Mouse (Mus musculus) embryonic fibroblast, embryonic 13.5 days (primary cell): Measurements from ENCODE around the gene H2afz. TPM values are rescaled to one million over a fixed set of nuclear protein-coding genes. Genes with fewer than 3 reads are reported as not detected.

Experiments
- H3K27ac ChIP-seq: 2 replicates; pipeline ENCODE4 v1.5.1; 2012; ENCODE audit warnings: low read length, control low read depth, inconsistent platforms; ENCODE audit not compliant: insufficient read depth
- H3K4me1 ChIP-seq: 2 replicates; pipeline ENCODE4 v1.6.1; 2011; ENCODE audit warnings: low read length; ENCODE audit not compliant: control insufficient read depth, insufficient read depth
- H3K4me3 ChIP-seq: 2 replicates; pipeline ENCODE4 v1.5.1; 2011; ENCODE audit warnings: mild to moderate bottlenecking, control low read depth, low read length; ENCODE audit not compliant: insufficient read depth
- CTCF ChIP-seq: IDR thresholded peaks from 2 replicates; pipeline ENCODE4 v1.5.1; 2011; ENCODE audit warnings: mild to moderate bottlenecking, control low read depth, low read length, moderate library complexity, borderline replicate concordance; ENCODE audit not compliant: insufficient read depth
- POLR2A ChIP-seq: IDR thresholded peaks from 2 replicates; pipeline ENCODE4 v1.6.1; 2011; ENCODE audit warnings: low read depth, mild to moderate bottlenecking, control low read depth, low read length, moderate library complexity
- polyA plus RNA-seq: library from polyadenylated mRNA; stranded (reverse); fragments of >200 nt; gene quantifications from 2 replicates; pipeline ENCODE4 v1.2.4, GENCODE M21; 2011; ENCODE audit warnings: low read depth; ENCODE audit not compliant: missing spikeins, insufficient read length

H2afz gene
- polyA plus RNA-seq, 1 experiment: 311 TPM

DNA sequence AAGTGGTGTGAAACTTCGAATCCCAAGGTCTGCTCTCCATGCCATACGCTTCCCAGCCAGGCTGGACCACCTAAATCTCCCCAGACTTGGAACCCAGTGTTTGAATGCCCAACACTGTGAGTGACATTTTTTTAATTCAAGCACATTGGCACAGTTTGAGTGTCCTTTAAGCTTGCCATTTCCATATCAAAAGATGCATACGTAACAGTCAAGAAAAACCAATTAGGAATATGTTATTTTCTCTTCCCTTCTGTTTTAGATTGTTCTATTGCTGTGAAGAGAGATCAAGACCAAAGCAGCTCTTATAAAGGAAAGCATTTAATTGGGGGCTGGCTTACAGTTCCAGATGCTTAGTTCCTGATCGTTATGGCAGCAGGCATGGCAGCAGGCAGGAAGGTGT, 2.9 kb upstream of the H2afz start:
- Histone ChIP-seq H3K4me3 (no peak overlapping the region), H3K4me1 (0 out of 2 replicates have a peak, but pooled peaks cover 4% of the 10 kb centered on the region), H3K27ac (no peak overlapping the region)
- TF ChIP-seq POLR2A: no peak

- H3K4me3 ChIP-seq: no peak overlapping the region
- no peak overlapping the region for H3K27ac ChIP-seq
- TF ChIP-seq CTCF: no peak
- no peak for TF ChIP-seq POLR2A
- 0 out of 2 replicates have a peak, but pooled peaks cover 4% of the 10 kb centered on the region for H3K4me1 ChIP-seq
These were observed 1.7 kb upstream of the H2afz start for GRCm38 (mm10) chr3:137862600-137862999.

DNA sequence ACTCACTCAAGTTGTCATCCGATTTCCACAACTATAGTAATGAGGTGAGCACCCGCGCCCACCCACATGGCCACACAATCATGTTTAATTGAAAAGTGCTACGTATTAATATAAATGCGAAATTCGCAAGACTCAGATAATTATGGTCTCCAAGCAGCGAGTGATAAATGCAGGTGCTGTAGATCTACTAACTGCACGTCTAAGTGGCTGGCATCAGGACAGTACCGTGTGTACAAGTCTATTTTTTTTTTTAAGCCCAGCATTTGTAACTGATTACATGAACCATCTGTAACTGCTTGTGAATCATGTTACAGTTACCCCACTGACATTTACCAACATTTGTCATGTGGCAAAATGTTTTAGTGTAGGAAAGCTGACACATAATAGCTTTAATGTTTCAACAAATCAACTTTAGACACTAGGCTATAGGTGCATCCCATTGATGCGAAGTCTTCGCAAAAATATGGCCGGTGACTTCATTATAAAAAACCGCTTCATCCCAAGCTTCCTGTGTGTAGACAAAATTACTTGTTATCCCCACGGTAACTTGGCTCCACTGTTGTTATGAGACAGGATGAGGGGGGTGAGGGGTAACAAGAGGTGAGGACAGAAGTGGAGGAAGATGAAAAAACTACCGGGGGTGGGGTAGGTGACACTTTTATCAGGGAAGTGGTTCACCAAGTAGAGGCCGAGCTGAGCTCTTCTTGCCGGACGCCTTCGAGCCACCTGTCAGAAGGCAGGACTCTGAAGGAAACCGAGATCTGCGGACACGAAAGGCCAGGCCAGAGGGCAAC, 760 bp upstream of the H2afz start:
- Histone ChIP-seq H3K4me3 (peak overlapping the region; percentile 78), H3K27ac (peak overlapping the region; percentile 87), H3K4me1 (0 out of 2 replicates have a peak, but pooled peaks cover 4% of the 10 kb centered on the region)
- TF ChIP-seq POLR2A (no peak), CTCF (no peak)

GRCm38 (mm10) chr3:137864988-137865982, 998 bp downstream of the H2afz start:
- TF ChIP-seq POLR2A (0 out of 2 replicates have a peak, but pooled peaks have one; percentile 41), CTCF (peak; percentile 90)
- Histone ChIP-seq H3K4me1 (peaks cover 6% of the 10 kb centered on the region; the same call in 1 of the 2 replicates), H3K27ac (peak overlapping the region; percentile 85), H3K4me3 (peak overlapping the region; percentile 93)

GRCm38 (mm10) chr3:137867133-137867436, 2.8 kb downstream of the H2afz start:
- Histone ChIP-seq H3K27ac (peak overlapping the region; percentile 94), H3K4me1 (peaks cover 2% of the 10 kb centered on the region; the same call in 1 of the 2 replicates), H3K4me3 (peak overlapping the region; percentile 55)
- no peak; the same call in 1 of the 2 replicates for TF ChIP-seq POLR2A
- no peak for TF ChIP-seq CTCF

- H3K4me1 ChIP-seq: peaks cover 2% of the 10 kb centered on the region; the same call in 1 of the 2 replicates
- peak; percentile 61 for TF ChIP-seq POLR2A
- TF ChIP-seq CTCF: no peak
- H3K4me3 ChIP-seq: peak within 1 kb of the TSS; percentile 89
- peak within 1 kb of the TSS; percentile 94 for H3K27ac ChIP-seq
These were observed 3.3 kb downstream of the H2afz start, which contains the start of gene Dnajb14 for GRCm38 (mm10) chr3:137867437-137868093. TSS of gene Dnajb14 (plus strand) at chr3:137867675.

DNA sequence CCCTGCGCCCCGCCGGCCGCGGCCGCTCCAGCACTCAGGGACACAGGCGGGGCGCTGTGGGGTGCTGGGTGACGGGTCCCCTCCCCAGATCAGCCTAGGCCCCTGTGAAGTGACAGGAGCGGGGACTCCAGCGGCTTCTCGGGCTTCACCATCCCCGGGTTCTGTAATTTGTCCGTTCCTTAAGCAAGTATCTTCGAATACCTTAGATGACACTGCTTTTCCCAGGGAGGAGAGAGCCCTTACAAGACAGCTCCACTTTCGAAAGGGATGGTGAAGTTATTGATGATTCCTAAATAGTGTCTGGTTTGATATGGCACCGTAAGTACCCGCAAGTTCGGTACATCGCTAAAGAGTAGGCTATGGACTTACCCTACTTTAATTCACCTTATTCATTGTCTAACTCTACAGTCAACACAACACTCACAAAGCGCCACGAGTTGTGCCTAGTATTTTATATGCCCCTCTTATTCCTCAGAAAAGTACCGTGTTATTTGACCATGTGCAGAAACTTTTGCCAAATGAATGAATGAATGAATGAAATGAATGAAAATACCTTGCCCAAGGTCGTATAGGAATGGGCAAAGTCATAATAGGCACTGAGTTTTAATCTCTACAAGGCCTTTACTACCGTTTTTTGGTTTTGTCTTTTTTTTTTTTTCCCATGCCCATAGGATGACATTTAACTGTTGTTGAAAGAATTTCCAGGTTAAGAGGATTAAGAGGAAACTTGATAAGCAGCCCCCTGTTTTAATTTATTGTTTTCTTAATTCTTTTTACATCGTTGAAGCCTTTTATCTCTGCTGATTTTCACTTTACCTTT, 4.0 kb downstream of the H2afz start:
- no peak for TF ChIP-seq CTCF
- no peak for TF ChIP-seq POLR2A
- Histone ChIP-seq H3K27ac (peak overlapping the region; percentile 71), H3K4me3 (peak overlapping the region; percentile 89), H3K4me1 (peaks cover 2% of the 10 kb centered on the region; the same call in 1 of the 2 replicates)

DNA sequence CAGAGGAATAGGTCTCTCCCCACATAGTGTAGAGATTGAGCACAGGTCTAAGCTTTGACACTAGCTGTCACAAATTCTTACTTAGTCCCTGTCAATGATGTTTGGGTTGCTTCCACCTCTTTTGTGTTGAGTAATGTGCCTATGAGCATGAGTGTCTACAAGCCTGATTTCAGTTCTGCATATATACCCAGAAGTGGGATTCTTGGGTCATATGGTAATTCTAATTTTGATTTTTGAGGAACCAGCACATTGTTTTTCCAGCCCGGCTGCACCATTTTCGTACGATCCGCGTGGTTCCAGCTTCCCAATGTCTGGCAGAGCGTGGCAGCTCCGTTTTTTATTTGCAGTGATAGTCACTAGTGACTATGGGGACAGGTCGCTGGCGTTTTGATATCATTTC, 5.1 kb downstream of the H2afz start:
- TF ChIP-seq CTCF (no peak), POLR2A (no peak)
- H3K4me1 ChIP-seq: peaks cover 2% of the 10 kb centered on the region; the same call in 1 of the 2 replicates
- no peak overlapping the region for H3K4me3 ChIP-seq
- H3K27ac ChIP-seq: no peak overlapping the region
